Mouse (Mus musculus) small intestine, adult 2 months (tissue): ENCODE data around the gene Nfia.

Experiments
- CTCF ChIP-seq: fragments of 200-500 bp; IDR thresholded peaks from 2 replicates; pipeline ENCODE4 v1.5.1; 2012; ENCODE audit warnings: low read depth, mild to moderate bottlenecking, control low read depth, inconsistent platforms, low read length, moderate library complexity, mixed read lengths; ENCODE audit not compliant: insufficient replicate concordance, insufficient read length; ENCODE audit errors: extremely low read depth
- POLR2A ChIP-seq: fragments of 200-500 bp; IDR thresholded peaks from 2 replicates; pipeline ENCODE4 v1.6.1; 2012; ENCODE audit warnings: low read depth, mild to moderate bottlenecking, control low read depth, inconsistent platforms, low read length, moderate library complexity

DNA sequence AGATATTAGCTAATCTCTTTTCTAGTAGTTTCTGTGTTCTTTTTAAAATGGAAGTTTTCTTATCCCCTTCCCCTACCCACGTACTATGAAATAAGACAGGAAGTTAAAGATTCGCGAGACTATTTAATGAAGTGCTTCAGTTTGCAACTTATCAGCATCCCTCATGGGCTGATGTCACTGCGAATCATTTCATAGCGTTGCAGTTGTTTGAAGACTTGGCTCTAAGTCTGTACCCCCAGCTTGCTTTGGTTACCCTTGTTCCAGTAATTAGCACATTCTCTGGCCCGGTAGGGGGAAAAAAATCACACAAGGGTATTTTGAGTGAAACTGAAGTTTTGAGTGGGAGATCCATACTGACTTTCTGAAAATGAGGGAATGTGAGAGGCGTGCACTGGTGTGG, 303.6 kb downstream of the Nfia start:
- TF ChIP-seq POLR2A: no peak
- TF ChIP-seq CTCF: no peak
